Mouse (Mus musculus): Measurements from ENCODE around the gene Taf5.

The Taf5 gene

DNA sequence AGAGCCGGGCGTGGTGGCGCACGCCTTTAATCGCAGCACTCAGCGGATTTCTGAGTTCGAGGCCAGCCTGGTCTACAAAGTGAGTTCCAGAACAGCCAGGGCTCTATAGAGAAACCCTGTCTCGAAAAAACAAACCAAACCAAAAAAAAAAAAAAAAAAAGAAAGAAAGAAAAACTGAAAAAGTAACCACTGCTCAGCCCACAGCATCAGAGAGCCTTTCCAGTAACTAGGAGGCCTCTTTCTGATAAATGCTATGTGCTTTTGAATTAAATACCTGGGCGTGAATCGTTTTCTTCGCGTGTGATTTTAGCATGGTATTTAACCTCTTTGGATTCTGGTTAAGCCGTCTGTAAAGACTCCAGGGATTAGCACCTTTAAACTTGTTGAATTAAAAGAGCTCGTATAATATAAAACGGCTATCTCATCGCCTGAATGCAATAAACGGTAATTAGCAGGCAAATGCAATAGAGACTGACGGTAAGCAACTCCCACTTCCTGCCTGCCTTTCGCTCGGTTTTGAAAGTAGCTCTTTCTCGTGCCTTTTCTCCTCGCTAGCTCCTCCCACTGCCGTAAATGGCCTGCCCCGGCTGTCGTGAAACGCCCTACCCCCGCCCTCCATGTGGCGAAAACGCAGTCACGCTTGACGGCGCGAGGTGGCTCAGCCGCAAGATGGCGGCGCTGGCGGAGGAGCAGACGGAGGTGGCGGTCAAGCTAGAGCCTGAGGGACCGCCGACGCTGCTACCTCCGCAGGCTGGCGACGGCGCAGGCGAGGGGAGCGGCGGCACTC lies at the start of gene Taf5:
TSS of gene Taf5 (plus strand) at position 651 of the 787 bp plus-strand sequence.
- DNase-seq: peak; percentile 94

DNA sequence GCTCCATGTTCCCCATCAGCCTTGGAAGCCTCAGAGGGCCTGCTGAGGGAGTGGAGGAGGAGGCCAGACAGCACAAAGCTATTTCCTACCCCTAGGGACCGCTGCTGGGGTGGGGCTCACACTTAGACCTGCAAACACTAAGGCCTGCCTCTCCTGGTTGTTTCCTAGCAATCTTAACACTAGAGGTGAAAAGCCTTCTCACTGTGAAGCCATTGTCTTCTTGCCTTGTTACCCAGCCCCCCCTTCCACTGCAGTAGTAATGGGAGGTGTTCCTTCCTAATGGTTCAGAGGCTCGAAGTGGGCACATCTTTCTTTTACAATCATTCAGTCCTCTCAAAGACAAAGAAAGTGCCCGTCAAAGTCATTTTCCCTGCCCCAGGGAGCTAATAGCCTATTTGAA lies 49.7 kb upstream of the Taf5 start:
- DNase-seq: no peak

DNA sequence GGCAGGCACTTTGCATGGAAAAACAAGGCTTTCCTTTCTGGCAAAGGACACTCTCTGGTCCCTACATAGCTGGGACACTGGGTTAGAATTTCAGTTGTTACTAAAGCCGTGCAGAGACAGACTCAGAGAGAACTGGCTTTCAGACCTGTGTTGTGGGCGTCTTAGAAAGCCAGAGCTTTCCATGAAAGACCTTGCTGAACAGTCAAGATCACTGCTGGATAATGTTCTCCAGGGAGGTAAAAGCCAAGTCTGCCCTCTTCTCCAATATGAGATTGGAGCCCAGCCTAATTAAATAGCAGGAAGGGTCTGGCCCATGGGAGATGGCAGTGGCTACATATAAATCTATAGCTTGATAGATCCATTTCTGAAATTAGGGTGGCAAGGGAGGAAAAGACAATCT lies 49.2 kb upstream of the Taf5 start:
- DNase-seq: no peak

DNA sequence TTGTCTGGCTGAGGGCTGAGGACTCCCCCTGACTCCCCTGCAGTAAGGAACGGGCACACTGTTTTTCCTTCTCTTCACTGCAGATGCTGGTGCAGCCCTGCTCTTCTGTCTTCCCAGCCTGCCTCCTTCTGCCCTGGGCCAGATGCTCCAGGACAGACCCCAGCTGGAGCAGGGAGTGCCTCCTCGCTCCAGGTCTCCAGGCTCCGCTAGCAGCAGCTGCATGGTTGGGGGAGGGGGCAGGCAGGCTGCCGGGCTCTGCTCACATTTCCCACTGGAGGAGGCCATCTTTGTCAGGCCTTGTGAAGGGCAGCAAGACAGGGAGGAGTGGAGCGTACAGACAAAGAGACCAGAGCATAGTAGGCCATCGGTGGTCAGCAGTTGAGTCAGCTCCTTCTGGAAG lies 48.2 kb upstream of the Taf5 start:
- DNase-seq: no peak

DNA sequence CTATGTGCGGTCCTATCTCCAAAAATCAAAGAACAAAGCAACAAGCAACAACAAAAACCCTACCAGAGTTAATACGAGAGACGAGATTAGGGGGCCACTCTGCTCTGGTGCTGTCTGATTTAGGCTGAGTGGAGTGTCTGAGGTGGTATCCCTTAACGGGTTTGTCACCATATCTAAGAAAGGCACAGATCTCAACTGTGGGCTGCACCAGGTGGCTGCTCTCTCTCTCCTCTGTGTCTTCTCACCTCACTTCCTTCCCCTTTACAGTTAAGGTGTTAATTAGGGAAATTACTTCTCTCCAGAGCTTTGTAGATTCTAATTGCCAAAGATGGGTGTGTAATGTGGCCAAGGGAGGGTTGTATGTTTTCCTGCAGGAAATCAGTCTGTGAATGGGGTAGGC lies 44.8 kb upstream of the Taf5 start:
- DNase-seq: no peak

DNA sequence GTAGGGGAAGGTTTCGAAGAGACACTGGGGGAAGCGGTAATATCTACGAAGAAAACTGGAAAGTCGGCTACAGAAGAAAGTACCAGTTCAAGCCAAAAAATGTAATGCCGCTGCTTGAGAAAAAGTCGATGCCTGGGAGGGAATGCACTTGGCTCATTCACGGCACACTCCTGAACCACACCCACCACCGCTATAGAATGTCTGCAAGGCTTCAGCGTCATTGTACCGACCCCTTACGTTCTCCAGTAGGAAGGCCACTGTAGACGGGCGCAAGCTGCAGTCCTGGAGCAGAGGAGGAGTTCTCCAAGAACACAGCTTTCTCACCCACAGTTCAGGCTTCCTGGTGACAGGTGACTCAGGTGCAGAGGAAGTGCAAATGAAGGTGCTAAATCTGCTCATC lies 44.0 kb upstream of the Taf5 start:
- no peak for DNase-seq

DNA sequence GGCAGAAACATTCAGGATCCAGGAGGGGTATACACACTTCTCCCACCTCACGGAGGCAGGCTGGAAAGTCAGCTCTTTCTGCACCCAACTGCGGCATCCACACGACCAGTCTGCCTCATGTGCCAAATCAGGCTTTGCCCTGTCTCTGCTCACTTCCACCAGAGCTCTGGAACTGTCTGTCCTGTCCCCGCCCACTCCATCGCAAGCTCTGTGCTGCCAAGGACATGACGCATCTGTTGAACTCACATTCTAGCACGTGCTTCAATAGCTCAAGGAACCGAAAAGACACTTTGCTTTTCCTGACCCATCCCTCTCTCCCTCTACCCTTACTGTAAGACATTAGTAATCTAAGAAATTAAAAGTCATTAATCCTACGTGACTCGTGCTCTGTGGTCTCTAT lies 42.6 kb upstream of the Taf5 start:
- no peak for DNase-seq

DNA sequence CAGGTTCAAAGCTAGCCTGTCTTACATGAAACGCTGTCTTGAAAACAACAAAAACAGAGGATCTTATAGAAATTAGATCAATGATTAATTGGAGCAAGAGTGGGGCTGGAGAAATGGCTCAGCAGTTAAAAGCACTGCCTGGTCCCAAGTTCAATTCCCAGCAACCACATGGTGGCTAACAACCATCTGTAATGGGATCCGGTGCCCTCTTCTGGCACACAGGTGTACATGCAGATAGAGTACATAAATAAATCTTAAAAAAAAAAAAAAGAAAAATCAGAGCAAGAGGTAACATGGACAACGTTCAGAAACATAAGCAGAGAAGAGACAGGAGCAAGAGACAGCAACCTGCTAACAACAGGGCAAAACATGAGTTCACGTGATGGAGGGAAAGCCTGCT lies 41.0 kb upstream of the Taf5 start:
- no peak for DNase-seq

DNA sequence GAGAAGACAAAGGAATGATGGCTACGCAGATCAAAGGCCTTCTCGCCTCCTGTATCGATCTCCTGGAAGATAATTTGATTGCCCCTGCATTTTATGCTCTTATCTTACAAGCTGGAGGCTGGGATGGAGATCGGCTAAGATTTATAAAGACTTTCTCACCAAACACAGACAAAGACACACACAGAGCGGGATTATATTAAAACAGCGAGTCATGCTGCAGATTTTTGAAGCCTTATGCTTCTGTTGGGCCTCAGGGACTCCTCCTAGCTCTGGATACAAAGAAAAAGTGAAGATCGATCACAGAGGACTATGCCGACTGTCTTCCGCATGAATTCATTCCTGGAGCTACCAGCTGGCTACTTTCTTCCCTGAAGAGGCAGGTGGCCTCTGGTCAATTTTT lies 37.8 kb upstream of the Taf5 start:
- DNase-seq: no peak

DNA sequence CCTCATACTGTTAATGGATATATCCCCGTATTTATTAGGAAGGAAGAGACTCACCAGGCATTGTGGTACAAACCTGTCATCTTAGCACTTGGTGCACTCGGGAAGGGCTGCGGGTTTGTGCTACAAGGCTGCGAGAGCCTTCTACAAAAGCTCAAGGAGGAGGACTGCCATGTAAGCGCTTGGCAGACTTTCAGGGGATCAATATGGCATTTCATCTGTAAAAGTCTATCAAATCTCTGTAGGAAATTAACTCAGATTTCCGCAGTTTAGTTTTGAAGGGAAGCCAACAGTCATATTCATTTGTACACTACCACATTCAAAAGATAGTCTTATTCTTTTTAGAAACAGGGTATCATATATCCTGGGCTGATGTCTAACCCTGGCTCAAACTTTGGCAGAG lies 35.8 kb upstream of the Taf5 start:
- no peak for DNase-seq

DNA sequence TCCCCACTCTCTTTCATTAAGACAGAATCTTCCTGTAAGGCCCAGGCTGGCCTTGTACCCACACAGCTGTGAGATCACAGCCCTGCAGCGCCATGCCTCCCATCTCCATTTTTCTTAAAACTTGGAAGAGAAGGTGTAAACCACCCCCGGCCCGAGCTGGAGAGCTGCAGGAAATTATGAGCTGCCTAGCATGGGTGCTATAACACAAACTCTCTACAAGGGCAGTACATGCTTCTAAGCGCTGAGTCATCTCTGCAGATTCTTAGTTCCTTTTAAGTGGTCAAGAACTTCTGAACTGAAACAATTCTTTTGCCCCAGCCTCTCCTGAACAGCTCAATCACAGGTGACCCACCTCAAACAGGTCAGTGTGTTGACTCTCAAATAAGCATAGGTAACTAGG lies 32.6 kb upstream of the Taf5 start:
- DNase-seq: no peak

DNA sequence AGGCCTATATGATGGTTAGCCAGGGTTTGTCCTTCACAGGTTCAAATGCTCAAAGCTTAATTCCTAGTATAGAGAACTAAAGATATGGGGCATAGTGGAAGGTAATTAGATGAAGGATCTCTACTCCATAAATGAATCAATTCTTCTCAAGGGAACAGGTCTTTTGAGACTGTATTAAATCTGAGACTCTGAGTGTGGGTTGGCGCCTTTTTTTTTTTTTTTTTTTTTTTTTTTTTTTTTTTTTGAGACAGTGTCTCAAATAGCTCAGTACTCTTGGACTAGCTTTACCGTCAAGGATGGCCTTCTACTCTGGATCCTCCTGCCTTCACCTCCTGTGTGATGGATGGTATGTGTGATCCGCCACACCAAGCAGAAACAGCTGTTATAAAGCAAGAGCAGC lies 30.9 kb upstream of the Taf5 start:
- no peak for DNase-seq

DNA sequence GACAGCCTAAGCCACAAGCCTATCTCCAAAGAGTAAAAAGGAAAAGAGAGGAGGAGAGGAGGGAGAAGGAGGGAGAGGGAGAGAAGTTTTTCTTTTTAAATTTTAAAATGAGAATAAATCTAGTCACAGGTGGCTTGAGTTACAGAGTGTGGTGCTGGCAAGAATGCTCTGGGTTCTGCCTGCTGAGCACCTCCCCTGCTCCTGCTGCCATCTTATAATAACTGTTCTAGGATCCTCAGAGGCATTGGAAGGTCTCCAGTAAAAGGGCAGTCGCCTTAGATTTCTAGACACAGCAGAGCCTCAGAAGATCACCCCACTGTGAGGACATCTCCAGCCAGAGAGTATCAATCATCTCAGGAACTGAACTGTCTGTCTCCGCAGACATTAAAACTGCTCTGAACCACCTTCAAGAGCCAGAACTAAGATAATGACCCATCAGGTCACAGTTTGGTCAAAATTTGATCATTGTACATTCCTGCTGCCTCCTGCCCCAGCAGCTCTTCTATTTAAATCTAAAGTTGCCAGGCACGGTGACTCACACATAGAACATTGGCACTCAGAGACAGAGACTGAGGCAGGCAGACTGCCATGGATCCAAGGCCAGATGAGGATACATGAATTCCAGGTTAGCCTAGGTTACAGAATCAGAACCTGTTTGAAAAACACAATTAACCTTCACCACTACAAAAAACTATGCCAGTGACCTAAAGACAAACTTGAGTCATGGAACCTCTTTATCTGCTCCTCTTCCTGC lies 26.6 kb upstream of the Taf5 start:
- DNase-seq: no peak

DNA sequence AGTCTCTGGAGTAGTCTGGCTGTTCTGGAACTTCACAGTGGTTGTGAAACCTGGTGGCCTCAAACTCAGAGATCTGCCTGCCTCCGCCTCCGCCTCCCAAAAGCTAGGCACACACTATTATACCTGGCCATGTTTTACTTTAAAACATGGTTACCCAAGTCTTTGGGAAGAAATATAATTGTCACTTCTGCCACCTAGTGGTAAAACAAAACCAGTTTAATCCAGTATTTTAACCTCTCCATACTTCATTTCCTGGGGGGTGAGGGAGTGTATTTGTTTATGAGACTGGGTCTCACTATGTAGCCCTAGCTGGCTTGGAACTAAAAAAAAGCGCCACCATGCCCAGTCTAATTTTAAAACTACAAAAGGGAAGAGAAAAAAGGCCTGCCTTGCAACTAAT lies 23.9 kb upstream of the Taf5 start:
- DNase-seq: no peak

DNA sequence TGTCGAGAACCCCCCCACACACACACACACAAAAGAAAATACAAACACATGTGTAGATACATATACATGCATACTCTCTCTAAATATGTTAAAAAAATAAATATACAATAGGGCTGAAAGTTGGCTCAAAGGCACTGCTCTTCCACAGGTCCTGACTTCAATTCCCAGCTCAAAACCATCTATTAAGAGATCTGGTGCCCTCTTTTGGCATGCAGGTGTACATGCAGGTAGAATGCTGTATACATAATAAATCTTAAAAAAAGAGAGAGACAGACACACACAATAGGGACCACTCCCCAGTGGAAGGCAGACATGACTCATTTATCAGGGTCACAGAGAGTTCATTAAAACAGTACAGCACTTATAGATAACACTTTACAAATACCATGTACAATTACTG lies 21.2 kb upstream of the Taf5 start:
- no peak for DNase-seq

DNA sequence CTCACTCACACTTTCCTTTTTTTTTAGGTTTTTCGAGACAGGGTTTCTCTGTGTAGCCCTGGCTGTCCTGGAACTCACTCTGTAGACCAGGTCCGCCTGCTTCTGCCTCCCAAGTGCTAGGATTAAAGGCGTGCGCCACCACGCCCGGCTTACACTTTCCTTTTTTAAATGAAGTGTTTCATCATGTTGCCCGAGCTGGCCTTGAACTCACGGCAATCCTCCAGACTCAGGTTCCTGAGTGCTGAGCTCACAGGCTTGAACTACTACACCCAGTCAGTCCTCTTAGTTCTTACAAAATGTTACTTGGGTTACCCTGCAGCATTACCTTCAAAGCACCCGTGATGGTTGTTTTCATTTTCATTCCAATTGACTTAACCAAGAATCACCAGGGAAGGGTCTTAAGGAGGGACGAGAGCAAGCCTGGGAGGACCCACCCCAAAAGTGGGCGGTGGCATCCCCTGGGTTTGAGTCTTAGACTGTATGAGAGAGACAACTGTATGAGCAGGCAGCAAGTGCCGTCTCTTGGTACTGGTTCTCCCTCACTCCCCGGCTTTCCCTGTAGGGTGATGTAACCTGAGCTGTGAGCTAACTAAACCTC lies 20.2 kb upstream of the Taf5 start:
- no peak for DNase-seq

DNA sequence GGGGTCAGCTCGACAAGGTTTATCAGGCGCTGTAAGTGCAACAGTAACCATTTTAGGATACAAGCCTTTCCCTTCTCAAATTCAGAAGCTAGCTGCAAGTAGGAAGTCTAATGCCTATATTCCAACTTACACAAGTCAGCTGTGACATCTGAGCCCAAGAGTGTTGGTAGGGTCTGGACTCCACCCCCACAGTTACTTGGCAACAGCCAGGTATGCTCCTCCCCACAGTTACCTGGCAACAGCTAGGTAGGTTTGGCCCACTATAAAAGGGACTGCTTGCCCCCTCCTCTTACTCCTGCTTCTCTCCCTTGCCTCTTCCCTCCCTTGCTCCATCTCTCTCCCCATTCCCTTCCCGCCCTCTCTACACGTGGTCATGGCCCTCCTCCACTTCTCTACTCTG lies 18.5 kb upstream of the Taf5 start:
- no peak for DNase-seq

DNA sequence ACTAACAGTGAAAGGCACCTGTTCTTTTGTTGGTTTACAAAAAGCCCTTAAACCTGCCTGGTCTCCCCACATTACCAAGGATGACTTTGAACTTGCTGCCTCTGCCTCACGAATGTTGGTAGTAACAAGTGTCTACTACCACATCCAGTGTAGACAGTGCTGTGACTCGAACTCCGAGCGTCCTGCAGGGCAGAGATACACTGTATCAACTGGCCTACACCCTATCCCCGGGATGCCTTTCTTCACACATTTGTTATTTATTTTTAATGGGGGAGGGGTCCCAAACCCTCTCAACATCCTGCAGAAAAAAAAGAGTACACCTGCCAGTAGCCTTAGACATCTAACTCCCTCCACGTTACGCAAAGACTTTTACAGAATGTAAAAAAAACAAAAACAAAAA lies 17.7 kb upstream of the Taf5 start:
- DNase-seq: no peak

DNA sequence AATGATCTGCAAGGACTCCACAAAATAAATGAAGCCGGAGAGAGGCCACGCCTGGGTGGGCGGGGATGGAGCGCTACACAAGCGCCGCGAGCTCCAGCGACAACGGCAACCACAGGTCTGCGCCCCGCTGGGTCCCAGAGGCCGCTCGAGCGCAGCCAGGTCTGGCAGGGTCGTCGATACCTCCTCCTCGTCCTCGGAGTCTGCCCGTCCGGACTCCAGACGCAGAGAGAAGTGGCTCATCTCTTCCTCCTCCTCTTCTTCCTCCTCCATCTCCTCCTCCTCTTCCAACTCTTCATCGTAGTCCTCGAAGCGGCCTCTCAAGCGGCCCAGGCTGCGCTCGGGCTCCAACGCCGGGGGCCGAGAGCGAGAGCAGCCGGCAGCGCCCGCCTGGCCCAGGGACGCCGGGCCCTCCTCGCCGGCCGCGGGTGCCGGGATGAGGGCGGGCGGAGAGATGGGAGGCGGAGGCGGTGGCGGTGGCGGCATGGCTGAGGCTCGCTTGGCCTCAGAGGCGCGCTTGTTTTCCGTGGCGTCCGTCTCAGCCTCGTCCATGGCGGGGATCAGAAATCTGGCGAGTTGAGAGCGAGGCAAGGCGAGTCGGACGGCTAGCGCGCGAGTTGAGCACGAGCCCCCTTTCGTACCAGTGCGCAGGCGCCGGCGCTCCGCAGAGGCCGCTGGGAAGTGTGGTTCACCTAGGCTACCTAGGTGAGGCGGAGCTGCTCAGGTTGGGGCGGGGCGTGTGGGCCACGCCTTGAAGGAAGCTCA lies 17.1 kb upstream of the Taf5 start, which contains the start of gene Pcgf6:
TSS of gene Pcgf6 (minus strand) at position 636 of the 762 bp plus-strand sequence.
- peak; percentile 79 for DNase-seq

DNA sequence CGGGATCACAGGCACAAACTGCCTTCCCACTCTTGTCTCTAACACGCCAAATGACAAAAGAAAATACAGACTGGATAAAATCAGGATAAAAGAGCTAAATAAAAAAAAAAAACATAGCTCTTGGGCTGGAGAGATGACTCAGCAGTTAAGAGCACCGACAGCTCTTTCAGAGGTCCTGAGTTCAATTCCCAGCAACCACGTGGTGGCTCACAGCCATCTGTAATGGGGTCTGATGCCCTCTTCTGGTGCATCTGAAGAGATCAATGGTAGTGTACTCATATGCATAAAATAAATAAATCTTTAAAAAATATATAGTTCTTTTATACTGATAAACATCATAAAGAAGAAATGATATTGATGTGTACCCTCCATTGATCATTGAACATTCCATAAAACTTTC lies 14.6 kb upstream of the Taf5 start:
- DNase-seq: no peak

DNA sequence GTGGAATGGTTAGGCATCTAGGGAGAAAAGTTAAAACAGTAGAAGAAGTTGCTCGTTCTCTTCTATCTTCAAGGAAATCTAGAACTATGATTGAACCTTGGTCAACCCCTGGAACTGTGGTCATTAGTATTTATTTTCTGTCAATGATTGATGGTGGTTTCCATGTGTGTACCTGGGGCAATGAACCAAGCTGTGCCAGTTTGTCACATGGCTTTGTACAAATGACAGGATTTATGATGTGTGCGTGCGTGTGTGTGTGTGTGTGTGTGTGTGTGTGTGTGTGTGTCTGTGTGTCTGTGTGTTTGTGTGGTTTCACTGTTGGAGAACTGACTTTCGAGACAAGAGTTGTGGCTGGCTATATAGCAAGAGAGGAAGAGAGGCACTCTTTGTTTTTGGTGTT lies 14.1 kb upstream of the Taf5 start:
- no peak for DNase-seq

DNA sequence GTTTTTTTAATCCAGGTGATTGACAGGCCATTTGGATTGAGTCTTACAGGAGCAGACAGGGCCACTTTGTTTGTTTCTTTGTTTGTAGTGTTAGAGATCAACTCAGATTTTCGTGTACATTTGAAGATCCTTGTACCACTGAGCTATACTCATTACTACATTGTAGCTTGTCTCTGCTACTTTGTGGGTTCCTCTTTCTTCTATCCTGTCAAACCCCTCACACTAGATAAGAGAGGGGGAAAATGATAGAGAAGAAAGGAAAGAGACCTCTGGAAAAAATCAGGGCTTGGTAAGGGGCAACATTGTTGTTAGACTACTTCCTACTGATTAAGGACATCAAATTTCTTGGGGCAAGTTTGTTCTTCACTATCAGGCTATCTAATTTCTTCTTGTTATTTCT lies 9.9 kb upstream of the Taf5 start:
- no peak for DNase-seq

DNA sequence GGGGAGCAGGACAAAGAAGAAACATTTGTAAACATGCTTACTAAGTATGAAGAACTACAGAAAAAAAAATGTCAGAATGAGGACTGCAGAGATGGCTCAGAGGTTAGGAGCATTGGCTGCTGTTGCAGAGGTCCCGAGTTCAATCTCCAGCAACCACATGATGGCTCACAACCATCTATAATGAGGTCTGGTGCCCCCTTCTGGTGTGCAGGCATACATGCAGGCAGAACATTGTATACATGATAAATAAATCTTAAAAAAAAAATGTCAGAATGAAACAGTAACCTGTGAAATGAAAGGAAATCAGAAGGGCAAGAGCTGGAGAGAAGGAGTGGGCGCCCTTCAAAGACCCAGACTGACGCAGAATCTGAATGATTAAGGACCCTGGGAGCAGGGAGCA lies 1.7 kb upstream of the Taf5 start:
- DNase-seq: no peak
